Mouse (Mus musculus): ENCODE data around the gene Atxn3.

Atxn3 gene

DNA sequence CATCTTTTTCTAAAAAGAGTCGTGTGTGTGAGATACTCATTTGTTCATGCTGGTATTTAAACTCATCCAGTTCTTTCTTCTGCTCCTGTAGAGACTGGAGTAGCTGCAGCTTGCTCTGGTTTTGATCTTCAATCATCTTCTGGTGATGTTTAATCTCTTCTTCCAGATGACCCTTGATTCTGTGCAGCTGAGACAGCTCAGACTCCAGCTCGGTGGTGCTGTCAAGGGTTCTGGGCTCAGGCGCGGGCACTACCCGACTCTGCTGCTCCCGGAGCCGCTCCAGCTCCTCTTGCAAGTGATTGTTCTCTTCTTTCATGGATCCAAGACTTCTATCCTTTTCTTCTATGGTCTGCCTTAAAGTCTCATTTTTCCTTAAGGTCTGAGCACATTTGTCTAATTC lies 73.1 kb downstream of the Atxn3 start:
- DNase-seq: no peak

DNA sequence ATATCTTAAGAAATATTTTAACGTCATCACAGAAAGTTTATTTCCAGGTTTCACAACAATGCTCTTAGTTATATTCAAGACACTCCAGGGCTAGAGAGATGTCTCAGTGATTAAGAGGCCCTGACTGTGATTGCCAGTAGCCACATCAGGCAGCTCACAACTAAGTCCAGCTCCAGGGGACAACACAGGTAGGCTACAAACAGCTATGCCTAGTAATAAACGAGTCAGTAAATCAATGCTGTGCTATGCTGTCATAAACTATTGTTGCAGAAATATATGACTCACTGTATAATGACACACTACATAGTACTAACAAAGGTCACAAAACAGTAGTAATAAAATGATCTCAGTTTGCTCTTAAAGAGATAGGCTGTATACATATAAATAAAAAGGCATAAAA lies 81.7 kb downstream of the Atxn3 start:
- no peak for DNase-seq

DNA sequence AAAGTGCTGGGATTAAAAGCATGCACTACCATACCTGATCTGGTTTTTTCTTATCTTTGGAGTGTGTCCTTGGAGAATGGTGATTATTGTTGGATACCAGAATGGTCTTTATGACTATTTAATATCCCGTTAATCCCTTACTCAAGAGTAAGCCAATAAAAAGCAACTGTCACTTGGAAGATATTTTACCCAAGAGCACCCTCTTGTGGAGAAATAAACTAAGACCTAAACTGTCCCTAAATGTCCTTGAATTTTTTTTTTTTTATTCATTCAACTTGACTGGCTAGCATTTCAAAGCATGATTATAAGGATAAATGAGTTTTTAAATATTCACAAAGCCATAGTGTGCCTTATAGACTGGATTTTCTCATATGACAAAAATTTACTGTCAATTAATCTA lies 82.9 kb downstream of the Atxn3 start:
- DNase-seq: no peak

All from thymus, postnatal 14 days (tissue).